Mouse (Mus musculus): ENCODE measurements around the gene Tbc1d22b. TPM values are rescaled to one million over a fixed set of nuclear protein-coding genes. Genes with fewer than 3 reads are reported as not detected.

Gene Tbc1d22b
- total RNA-seq, 2 experiments from 2014 or later = 39.7 to 40.8 TPM

DNA sequence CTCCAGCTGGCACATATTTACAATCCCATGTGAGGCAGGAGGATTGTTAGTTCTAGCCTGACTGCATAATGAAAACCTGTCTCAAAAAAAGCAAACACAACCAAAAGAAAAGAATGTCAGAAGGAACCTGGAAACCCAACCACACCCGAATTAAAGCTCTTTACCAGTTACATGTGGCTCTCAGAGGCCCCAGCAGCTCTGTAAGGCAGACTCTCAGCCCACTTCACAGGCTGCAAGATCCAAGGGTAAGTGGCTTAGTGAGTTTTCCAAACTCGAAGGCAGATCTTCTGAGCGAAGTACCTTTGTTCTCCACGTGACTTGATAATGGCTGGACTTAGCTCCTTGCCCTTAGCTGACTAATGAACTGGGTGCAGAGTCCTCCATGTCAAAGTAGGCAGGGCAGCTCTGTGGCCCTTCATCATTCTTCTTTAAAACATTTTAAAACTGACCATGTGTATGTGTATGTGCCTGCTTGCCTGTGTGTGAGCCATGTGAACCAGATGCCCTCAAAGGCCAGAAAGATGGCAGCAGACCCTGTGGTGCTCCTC is 30.1 kb downstream of the Tbc1d22b start:
- DNase-seq (ENCODE audit: extremely low spot score in 1 of 2, low spot score in 2 of 2) = no peak
- Histone ChIP-seq H3K4me3 (no peak overlapping the region), H3K27ac (no peak overlapping the region)
- intact Hi-C loops (cut with DNase I) = no loop called here
- no peak for TF ChIP-seq CTCF (IDR thresholded peaks at IDR 0.05)

DNA sequence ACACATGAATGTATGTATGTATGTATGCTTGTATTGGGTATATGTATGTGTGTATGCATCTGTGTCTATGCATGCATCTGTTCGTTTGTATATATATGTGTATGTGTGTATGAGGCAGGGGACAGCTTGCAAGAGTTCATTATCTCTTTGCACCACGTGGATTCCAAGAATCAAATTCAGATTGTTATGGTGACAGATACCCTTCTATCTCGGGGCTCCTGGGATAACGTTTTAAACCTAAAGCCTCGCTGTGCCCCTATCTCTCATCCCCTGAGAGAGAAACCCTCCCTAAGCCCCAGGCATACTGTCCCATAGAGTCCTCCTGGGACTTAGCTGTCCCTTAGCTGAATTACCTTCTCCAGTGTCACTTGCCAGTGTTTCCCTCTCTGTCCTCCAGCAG is 34.0 kb downstream of the Tbc1d22b start:
- no peak for TF ChIP-seq CTCF (IDR thresholded peaks at IDR 0.05)
- H3K27ac ChIP-seq = no peak overlapping the region
- DNase-seq (ENCODE audit: extremely low spot score in 1 of 2, low spot score in 2 of 2) = no peak
- intact Hi-C loops (cut with DNase I) = no loop called here
- H3K4me3 ChIP-seq = no peak overlapping the region

DNA sequence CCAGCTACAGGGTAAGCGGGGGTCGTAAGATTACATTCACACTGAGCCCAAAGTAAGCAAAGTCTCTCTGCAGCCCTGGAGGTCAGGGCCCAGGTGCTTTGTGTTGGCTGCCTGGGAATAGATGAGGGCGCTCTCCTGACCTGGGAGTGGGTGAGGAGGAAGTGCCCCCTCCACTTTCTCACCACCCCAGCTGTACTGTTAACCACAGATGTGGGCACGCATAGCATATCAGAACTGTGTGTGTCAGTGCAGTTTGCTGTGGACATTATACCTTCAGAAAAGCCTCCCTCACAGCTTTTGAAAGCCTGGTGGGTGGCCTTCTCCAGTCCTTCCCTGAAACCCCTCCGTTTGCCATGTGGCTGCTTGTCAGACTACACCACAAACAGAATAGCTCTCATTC is 34.7 kb downstream of the Tbc1d22b start:
- no peak for TF ChIP-seq CTCF (IDR thresholded peaks at IDR 0.05)
- Histone ChIP-seq H3K27ac (no peak overlapping the region), H3K4me3 (no peak overlapping the region)
- intact Hi-C loops (cut with DNase I) = no loop called here
- DNase-seq (ENCODE audit: extremely low spot score in 1 of 2, low spot score in 2 of 2) = no peak

DNA sequence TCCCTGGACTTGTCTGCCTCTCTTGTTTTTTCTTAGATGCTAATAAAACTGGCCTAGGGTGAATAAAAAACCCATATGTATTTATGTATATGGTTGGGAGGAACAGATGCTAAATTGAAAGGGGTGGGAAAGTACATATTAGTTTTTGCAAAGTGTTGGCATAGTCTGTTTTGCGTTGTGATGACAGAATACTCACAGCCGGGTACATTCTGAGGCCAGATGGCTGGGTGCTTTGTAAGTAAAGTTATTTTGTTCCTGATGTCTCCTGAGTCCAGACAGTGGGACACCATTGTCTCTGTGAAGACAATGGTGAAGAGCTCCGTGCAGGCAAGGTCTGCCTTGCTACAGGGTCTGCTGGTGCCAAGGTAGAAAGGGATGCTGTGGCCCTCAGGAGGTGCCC is 35.2 kb downstream of the Tbc1d22b start:
- H3K4me3 ChIP-seq = no peak overlapping the region
- DNase-seq (ENCODE audit: extremely low spot score in 1 of 2, low spot score in 2 of 2) = no peak
- TF ChIP-seq CTCF (IDR thresholded peaks at IDR 0.05) = no peak
- H3K27ac ChIP-seq = no peak overlapping the region
- intact Hi-C loops (cut with DNase I) = no loop called here

DNA sequence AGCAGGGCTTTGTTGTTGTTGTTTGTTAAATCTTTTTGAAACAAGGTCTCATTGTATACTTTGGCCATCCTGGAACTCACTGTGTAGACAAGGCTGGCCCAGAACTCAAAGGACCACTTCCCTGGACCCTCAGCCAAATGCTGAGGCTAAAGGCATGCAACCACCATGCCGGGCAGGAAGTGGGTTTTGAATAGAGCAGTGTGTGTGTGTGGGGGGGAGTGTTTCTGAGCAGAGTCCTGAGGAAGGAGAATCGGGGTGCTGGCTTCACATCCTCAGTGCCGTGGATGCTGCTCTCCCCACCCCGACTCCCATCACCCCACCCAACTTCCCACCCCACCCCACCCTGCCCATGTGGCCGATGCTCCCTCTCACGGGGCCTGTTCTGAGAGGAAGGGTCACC is 35.9 kb downstream of the Tbc1d22b start:
- no peak for DNase-seq (ENCODE audit: extremely low spot score in 1 of 2, low spot score in 2 of 2)
- intact Hi-C loops (cut with DNase I) = no loop called here
- no peak overlapping the region for H3K4me3 ChIP-seq
- TF ChIP-seq CTCF (IDR thresholded peaks at IDR 0.05) = no peak
- no peak overlapping the region for H3K27ac ChIP-seq

DNA sequence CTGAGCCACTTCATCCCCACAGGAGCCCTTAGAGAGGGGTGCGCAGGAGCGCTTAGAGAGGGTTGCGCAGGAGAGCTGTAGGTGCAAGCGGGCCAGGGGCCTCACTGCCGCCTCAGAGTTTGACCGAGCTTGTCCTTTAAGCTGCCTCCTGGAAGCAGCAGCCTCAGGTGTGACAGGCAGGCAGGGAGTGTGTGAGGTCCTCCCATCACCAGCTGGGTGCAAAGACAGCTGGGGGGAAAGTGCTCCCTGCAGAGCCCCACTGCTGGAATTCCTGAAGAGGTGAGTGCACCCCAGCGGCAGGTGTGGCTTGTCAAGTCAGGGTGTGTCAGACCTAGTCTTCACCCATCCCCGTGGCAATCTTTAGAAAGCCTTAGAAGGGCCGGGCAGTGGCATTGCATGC is 37.3 kb downstream of the Tbc1d22b start:
- TF ChIP-seq CTCF (IDR thresholded peaks at IDR 0.05) = no peak
- intact Hi-C loops (cut with DNase I) = no loop called here
- Histone ChIP-seq H3K27ac (no peak overlapping the region), H3K4me3 (no peak overlapping the region)
- no peak for DNase-seq (ENCODE audit: extremely low spot score in 1 of 2, low spot score in 2 of 2)

DNA sequence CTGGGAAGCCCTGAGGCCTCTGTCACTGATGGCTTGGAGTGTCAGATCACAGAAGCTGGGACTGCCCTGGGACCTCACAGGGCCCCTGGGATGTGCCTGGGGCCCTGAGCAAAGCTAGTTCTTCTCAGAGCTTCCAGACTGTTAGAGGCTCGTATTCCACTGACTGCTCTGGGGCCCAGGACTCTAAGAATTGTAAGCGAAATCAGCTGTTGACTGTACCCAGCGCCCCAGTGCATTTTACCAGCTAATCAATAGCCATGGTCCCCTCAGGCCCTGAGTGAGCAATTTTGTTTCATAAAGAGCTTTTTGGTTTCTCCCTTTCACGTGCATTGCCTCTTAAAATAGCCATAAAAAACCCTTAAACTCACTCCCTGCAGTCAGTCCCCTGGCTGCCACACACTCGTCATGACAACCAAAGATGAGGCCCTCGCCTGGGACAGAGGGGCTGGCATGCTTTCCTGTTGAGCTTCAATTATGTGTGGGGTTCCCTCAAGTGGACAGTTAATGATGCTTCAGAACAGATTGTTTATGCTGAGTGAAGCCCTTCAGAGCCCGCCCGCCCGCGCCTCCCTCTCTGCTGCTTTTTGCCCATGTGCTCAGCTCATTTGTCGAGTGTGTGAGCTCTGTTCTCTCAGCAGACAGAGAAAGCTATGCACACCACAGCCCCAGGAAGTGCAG is 39.8 kb downstream of the Tbc1d22b start:
- intact Hi-C loops (cut with DNase I) = no loop called here
- no peak for DNase-seq (ENCODE audit: extremely low spot score in 1 of 2, low spot score in 2 of 2)
- Histone ChIP-seq H3K4me3 (no peak overlapping the region), H3K27ac (no peak overlapping the region)
- TF ChIP-seq CTCF (IDR thresholded peaks at IDR 0.05) = no peak

DNA sequence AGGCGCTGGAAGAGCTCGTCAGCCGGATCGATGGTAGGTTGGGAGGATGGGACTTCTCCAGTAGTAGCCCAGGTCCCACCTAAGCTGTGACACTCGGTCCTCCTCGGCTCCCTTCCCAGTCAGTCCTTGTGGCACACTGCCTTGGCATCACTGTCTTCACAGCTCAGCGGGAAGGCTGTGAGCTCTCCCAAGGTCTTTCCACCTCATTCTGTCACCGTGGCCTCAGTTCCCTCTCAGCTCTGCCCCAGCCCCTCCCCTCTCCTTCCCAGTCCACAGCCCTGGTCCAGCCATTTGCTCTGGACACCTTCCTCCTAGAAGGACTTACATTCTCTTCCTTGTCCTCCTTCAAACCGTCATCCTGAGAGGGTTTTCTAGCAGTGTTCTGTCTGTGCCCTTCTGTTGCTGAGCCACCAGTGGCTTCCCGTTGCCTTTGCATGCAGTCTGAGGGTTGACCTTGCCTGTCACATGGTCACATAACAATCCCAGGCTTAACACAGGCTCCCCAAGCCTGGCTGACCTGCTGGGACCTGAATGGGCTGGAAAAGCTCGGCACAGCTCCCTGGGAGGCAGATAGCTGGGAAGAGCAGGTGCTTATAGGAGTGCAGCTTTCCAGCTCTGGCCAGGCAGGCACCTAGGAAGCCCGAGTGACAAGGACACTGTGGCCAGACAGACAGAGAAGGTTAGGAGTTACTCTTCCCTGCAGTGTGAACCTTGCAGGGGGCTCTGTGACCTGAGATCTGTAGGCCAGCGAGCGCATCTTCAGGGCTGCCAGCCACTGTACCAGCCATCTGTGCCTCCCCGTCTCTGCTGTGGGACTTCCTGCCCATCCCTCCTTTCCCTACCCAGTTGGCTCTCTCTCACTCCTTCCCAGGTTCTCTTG is 46.5 kb downstream of the Tbc1d22b start:
- intact Hi-C loops (cut with DNase I) = no loop called here
- no peak overlapping the region for H3K4me3 ChIP-seq
- H3K27ac ChIP-seq = no peak overlapping the region
- DNase-seq (ENCODE audit: extremely low spot score in 1 of 2, low spot score in 2 of 2) = no peak
- TF ChIP-seq CTCF (IDR thresholded peaks at IDR 0.05) = no peak

DNA sequence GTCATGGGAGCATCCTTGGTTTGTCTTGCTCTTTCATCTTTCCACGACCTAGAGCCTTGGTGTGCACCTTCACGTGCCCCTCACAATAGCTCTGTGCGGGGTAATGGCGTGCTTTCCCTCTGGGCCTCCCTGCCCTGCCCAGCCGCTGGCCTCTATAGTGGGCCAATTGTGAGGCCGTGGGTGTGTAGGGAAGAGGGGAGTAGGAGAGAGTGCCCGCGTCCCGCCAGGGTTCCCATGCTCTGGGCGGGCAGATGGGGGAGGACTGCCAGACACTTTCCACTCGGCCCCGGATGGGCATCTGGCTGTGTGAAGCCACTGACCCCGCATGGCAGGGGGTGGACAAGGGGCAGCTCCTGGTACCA is 47.2 kb downstream of the Tbc1d22b start:
- DNase-seq (ENCODE audit: extremely low spot score in 1 of 2, low spot score in 2 of 2) = no peak
- no peak for TF ChIP-seq CTCF (IDR thresholded peaks at IDR 0.05)
- H3K4me3 ChIP-seq = no peak overlapping the region
- no peak overlapping the region for H3K27ac ChIP-seq
- intact Hi-C loops (cut with DNase I) = no loop called here

DNA sequence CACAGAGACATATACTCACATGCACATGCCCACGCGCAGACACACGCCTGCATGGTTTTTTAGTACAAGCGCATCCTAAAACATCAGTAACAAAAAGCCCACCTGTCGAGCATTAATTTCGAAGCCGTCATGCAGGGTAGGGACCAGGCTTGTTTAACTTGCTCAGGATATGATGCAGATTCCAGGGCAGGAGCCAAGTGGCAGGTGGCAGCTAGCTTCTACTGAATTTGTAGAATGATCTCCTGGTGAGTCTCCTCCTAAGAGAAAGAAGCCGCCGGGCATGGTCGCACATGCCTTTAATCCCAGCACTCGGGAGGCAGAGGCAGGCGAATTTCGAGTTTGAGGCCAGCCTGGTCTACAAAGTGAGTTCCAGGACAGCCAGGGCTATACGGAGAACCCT is 49.5 kb downstream of the Tbc1d22b start:
- no peak for TF ChIP-seq CTCF (IDR thresholded peaks at IDR 0.05)

DNA sequence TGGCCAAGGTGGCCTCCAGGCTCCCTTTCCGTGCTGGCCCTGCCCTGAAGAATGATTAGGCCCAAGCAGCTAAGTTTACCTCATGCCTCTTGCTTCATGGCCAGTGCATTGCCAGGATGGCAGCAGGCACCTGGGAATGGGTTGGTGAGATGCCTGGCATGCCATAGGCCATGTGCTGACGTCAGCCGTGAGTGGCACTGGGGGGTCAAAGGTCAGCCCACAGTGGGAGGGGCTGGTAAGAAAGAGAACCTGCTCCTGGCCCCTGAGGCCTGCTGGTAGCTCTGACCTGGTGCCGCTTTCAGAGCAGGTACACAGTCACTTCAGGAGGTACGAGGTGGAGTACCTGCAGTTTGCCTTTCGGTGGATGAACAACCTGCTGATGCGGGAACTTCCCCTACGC is 50.0 kb downstream of the Tbc1d22b start:
- intact Hi-C loops (cut with DNase I) = no loop called here
- H3K4me3 ChIP-seq = no peak overlapping the region
- no peak for TF ChIP-seq CTCF (IDR thresholded peaks at IDR 0.05)
- no peak overlapping the region for H3K27ac ChIP-seq
- no peak for DNase-seq (ENCODE audit: extremely low spot score in 1 of 2, low spot score in 2 of 2)

More for the DNA sequence above, 49.5 kb downstream of the Tbc1d22b start:
- Histone ChIP-seq H3K27ac (no peak overlapping the region), H3K4me3 (no peak overlapping the region)
- DNase-seq (ENCODE audit: extremely low spot score in 1 of 2, low spot score in 2 of 2) = no peak
- intact Hi-C loops (cut with DNase I) = no loop called here

DNA sequence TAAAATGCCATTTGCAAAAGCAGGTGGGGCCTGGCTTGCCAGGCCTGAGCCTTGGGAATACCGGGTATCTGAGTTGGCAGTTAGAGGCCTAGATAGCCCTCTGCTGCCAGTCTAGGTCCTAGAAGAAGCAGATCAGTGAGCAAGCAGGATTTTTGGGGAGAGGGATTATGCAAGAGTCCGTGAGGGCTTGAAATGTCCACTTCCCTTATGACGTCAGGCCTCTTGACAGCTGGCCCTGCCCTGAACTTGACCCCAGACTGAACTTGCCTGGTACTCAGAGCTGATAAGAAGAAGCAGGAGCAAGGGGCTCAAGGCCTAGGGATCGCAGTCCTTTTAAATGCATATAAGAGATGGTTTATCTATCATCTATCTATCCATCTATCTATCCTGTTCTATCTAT is 51.8 kb downstream of the Tbc1d22b start:
- Histone ChIP-seq H3K27ac (no peak overlapping the region), H3K4me3 (no peak overlapping the region)
- no peak for TF ChIP-seq CTCF (IDR thresholded peaks at IDR 0.05)
- intact Hi-C loops (cut with DNase I) = loop anchor here (5.0 kb wide), 1 partner anchor 281 kb away; no protein-coding TSS in a partner anchor
- no peak for DNase-seq (ENCODE audit: extremely low spot score in 1 of 2, low spot score in 2 of 2)
